Mouse (Mus musculus): ENCODE results near the gene Uvrag. TPM values are rescaled to one million over a fixed set of nuclear protein-coding genes. Genes with fewer than 3 reads are reported as not detected.

The Uvrag gene
- total and polyA plus RNA-seq, 3 experiments: 15.0 to 19.5 TPM; not detected in 1

- Histone ChIP-seq H3K4me1 (ENCODE audit: control insufficient read depth in 1 of 2, insufficient read depth in 2 of 2, low read length in 2 of 2) (peaks cover 3 to 8% of the 10 kb centered on the region in 2 experiments; a peak in 3 of 4 replicates), H3K9me3 (replicated peaks; ENCODE audit: insufficient read depth, low read length) (no peaks in the 10 kb centered on the region), H3K36me3 (ENCODE audit: control insufficient read depth in 1 of 2, insufficient read depth in 2 of 2, low read length in 2 of 2) (peaks cover 0 to 6% of the 10 kb centered on the region in 2 experiments; a peak in 1 of 4 replicates), H3K27me3 (ENCODE audit: control insufficient read depth in 1 of 2, insufficient read depth in 2 of 2, low read length in 2 of 2) (peaks cover 1 to 7% of the 10 kb centered on the region in 2 experiments; a peak in 3 of 4 replicates), H3K27ac (ENCODE audit: control insufficient read depth, low read depth, low read length) (no peak overlapping the region), H3K4me3 (ENCODE audit: control insufficient read depth in 1 of 2, insufficient read depth in 1 of 2, low read depth in 2 of 2, low read length in 2 of 2) (no peak overlapping the region), H3K79me2 (ENCODE audit: control insufficient read depth, insufficient read depth, low read length, poor library complexity) (no peaks in the 10 kb centered on the region; the same call in 1 of the 2 replicates), H3K9ac (ENCODE audit: control insufficient read depth, low read depth, low read length, poor library complexity, severe bottlenecking) (no peak overlapping the region)
- no peak for DNase-seq (ENCODE audit: low read depth, low spot score)
- TF ChIP-seq GABPA (IDR thresholded peaks at IDR 0.05; ENCODE audit: low read depth, low read length): no peak
- no peak for TF ChIP-seq USF2 (IDR thresholded peaks at IDR 0.05; ENCODE audit: borderline replicate concordance in 1 of 2, insufficient read depth in 1 of 2, low read depth in 1 of 2, low read length in 2 of 2)
- no peak for TF ChIP-seq EP300 (IDR thresholded peaks at IDR 0.05; ENCODE audit: low read depth in 1 of 2, low read length in 2 of 2)
- TF ChIP-seq MYC (IDR thresholded peaks at IDR 0.05; ENCODE audit: low read depth, low read length): no peak
- TF ChIP-seq RCOR1 (IDR thresholded peaks at IDR 0.05; ENCODE audit: low read depth, low read length): no peak
- no peak for TF ChIP-seq ZNF384 (IDR thresholded peaks at IDR 0.05; ENCODE audit: low read depth, low read length)
- TF ChIP-seq NRF1 (IDR thresholded peaks at IDR 0.05; ENCODE audit: insufficient read depth, low read depth, low read length, poor library complexity, severe bottlenecking): no peak
Observed at GRCm38 (mm10) chr7:99187451-99187850, 46.5 kb upstream of the Uvrag start.

- Histone ChIP-seq H3K79me2 (ENCODE audit: control insufficient read depth, insufficient read depth, low read length, poor library complexity) (no peaks in the 10 kb centered on the region; the same call in 1 of the 2 replicates), H3K9me3 (replicated peaks; ENCODE audit: insufficient read depth, low read length) (no peaks in the 10 kb centered on the region), H3K4me3 (ENCODE audit: control insufficient read depth in 1 of 2, insufficient read depth in 1 of 2, low read depth in 2 of 2, low read length in 2 of 2) (no peak overlapping the region), H3K27me3 (ENCODE audit: control insufficient read depth in 1 of 2, insufficient read depth in 2 of 2, low read length in 2 of 2) (peaks cover 1 to 2% of the 10 kb centered on the region in 2 experiments; a peak in 2 of 4 replicates), H3K27ac (ENCODE audit: control insufficient read depth, low read depth, low read length) (no peak overlapping the region), H3K36me3 (ENCODE audit: control insufficient read depth in 1 of 2, insufficient read depth in 2 of 2, low read length in 2 of 2) (peaks cover 0 to 7% of the 10 kb centered on the region in 2 experiments; a peak in 2 of 4 replicates), H3K9ac (ENCODE audit: control insufficient read depth, low read depth, low read length, poor library complexity, severe bottlenecking) (no peak overlapping the region), H3K4me1 (ENCODE audit: control insufficient read depth in 1 of 2, insufficient read depth in 2 of 2, low read length in 2 of 2) (peaks cover 3 to 20% of the 10 kb centered on the region in 2 experiments)
- DNase-seq (ENCODE audit: low read depth, low spot score): no peak
- TF ChIP-seq MAX (IDR thresholded peaks at IDR 0.05; ENCODE audit: low read length): no peak
- no peak for TF ChIP-seq TCF12 (IDR thresholded peaks at IDR 0.05; ENCODE audit: low read depth, low read length)
- no peak for TF ChIP-seq GATA1 (IDR thresholded peaks at IDR 0.05; ENCODE audit: low read depth, low read length)
- TF ChIP-seq SMC3 (IDR thresholded peaks at IDR 0.05; ENCODE audit: low read depth, low read length): no peak
- TF ChIP-seq HCFC1 (IDR thresholded peaks at IDR 0.05; ENCODE audit: low read depth, low read length): no peak
- TF ChIP-seq USF1 (IDR thresholded peaks at IDR 0.05; ENCODE audit: low read depth, low read length): no peak
- TF ChIP-seq RAD21 (IDR thresholded peaks at IDR 0.05; ENCODE audit: low read depth, low read length): no peak
- no peak for TF ChIP-seq MAZ (IDR thresholded peaks at IDR 0.05; ENCODE audit: low read depth, low read length)
- no peak for TF ChIP-seq ZKSCAN1 (IDR thresholded peaks at IDR 0.05; ENCODE audit: low read depth, low read length)
- TF ChIP-seq NELFE (IDR thresholded peaks at IDR 0.05; ENCODE audit: low read depth, low read length): no peak
- TF ChIP-seq ZC3H11A (IDR thresholded peaks at IDR 0.05; ENCODE audit: low read depth, low read length): no peak
- no peak for TF ChIP-seq CHD2 (IDR thresholded peaks at IDR 0.05; ENCODE audit: low read length)
- TF ChIP-seq POLR2AphosphoS5 (IDR thresholded peaks at IDR 0.05; ENCODE audit: borderline replicate concordance, low read depth, low read length): no peak
Observed at GRCm38 (mm10) chr7:99185405-99185804, 44.5 kb upstream of the Uvrag start.
